Mouse (Mus musculus) neural tube, embryonic 13.5 days (tissue): ENCODE data around the gene Dcst2. TPM values are rescaled to one million over a fixed set of nuclear protein-coding genes. Genes with fewer than 3 reads are reported as not detected.

Experiments used
- ATAC-seq: fragments of 200-750 bp; cut with Nextera tagmentation; 2 replicates; pipeline ENCODE4 v1.8.0; 2017; ENCODE audit warnings: low read depth, mild to moderate bottlenecking, moderate TSS enrichment, moderate library complexity
- H3K27ac ChIP-seq: fragments of 300-500 bp; sonication (generic); replicated peaks from 2 replicates; pipeline ENCODE4 v1.5.1; 2015; ENCODE audit warnings: moderate library complexity, mild to moderate bottlenecking, inconsistent platforms
- H3K27me3 ChIP-seq: fragments of 300-500 bp; sonication (generic); 2 replicates; pipeline ENCODE4 v1.6.1; 2015; ENCODE audit warnings: mild to moderate bottlenecking, inconsistent platforms
- H3K36me3 ChIP-seq: fragments of 300-500 bp; sonication (generic); 2 replicates; pipeline ENCODE4 v1.6.1; 2015; ENCODE audit warnings: mild to moderate bottlenecking, inconsistent platforms
- H3K4me1 ChIP-seq: fragments of 300-500 bp; sonication (generic); replicated peaks from 2 replicates; pipeline ENCODE4 v1.6.1; 2015; ENCODE audit warnings: inconsistent platforms
- H3K4me2 ChIP-seq: fragments of 300-500 bp; sonication (generic); 2 replicates; pipeline ENCODE4 v1.6.1; 2015; ENCODE audit warnings: inconsistent platforms, mild to moderate bottlenecking, moderate library complexity
- H3K4me3 ChIP-seq: fragments of 300-500 bp; sonication (generic); 2 replicates; pipeline ENCODE4 v1.5.1; 2015; ENCODE audit warnings: mild to moderate bottlenecking, inconsistent platforms
- H3K9ac ChIP-seq: fragments of 300-500 bp; sonication (generic); 2 replicates; pipeline ENCODE4 v1.6.1; 2015; ENCODE audit warnings: moderate library complexity, mild to moderate bottlenecking, inconsistent platforms
- H3K9me3 ChIP-seq: fragments of 300-500 bp; sonication (generic); 2 replicates; pipeline ENCODE4 v1.6.1; 2016; ENCODE audit warnings: inconsistent platforms
- WGBS: fragments of 180-500 bp; shearing (Covaris S2); methylation state at CpG from one replicate; pipeline ENCODE4 v1.1.7; 2015; 5-methylcytosine and 5-hydroxymethylcytosine counted together
- polyA plus RNA-seq: library from polyadenylated mRNA; unstranded; fragments of >200 nt; fragmentation: Nextera tagmentation; extraction: Ambion mirVana; gene quantifications from 2 replicates; pipeline ENCODE4 v1.2.1, GENCODE M21; 2015

Dcst2 gene
- polyA plus RNA-seq, 1 experiment from 2014 or later: 0.17 TPM

- H3K36me3 ChIP-seq: peaks cover 11% of the 10 kb centered on the region
- H3K9ac ChIP-seq: peak overlapping the region; percentile 23; the same call in 1 of the 2 replicates
- no peaks in the 10 kb centered on the region for H3K27me3 ChIP-seq
- no peak overlapping the region for H3K4me3 ChIP-seq
- no peaks in the 10 kb centered on the region for H3K9me3 ChIP-seq
- peaks cover 74% of the 10 kb centered on the region for H3K4me1 ChIP-seq
- peak overlapping the region; percentile 67 for H3K27ac ChIP-seq
- WGBS: 33% methylated on average over 12 of the region's 12 CpGs
- H3K4me2 ChIP-seq: no peak overlapping the region
- no peak for ATAC-seq
Observed at GRCm38 (mm10) chr3:89332476-89332875, 29.3 kb upstream of the Dcst2 start.

- Histone ChIP-seq H3K4me2 (no peak overlapping the region), H3K36me3 (peaks cover 11% of the 10 kb centered on the region), H3K27ac (peak overlapping the region; percentile 67), H3K9ac (peak overlapping the region; percentile 23; the same call in 1 of the 2 replicates), H3K4me3 (no peak overlapping the region), H3K9me3 (no peaks in the 10 kb centered on the region), H3K27me3 (no peaks in the 10 kb centered on the region), H3K4me1 (peaks cover 71% of the 10 kb centered on the region)
- no peak for ATAC-seq
- WGBS: 47% methylated on average over 11 of the region's 11 CpGs
Observed at GRCm38 (mm10) chr3:89333053-89333452, 28.7 kb upstream of the Dcst2 start.

GRCm38 (mm10) chr3:89336529-89336928, 25.2 kb upstream of the Dcst2 start:
- Histone ChIP-seq H3K9ac (peak overlapping the region; percentile 86), H3K4me3 (peak overlapping the region; percentile 84), H3K4me2 (peak overlapping the region; percentile 85), H3K4me1 (peaks cover 75% of the 10 kb centered on the region), H3K9me3 (no peaks in the 10 kb centered on the region), H3K27me3 (no peaks in the 10 kb centered on the region), H3K27ac (no peak overlapping the region; the same call in none of the 2 replicates), H3K36me3 (peaks cover 11% of the 10 kb centered on the region)
- 5% methylated on average over 6 of the region's 6 CpGs for WGBS
- ATAC-seq: no peak

- Histone ChIP-seq H3K4me2 (peak overlapping the region; percentile 85), H3K27ac (peak overlapping the region; percentile 85), H3K27me3 (no peaks in the 10 kb centered on the region), H3K9ac (peak overlapping the region; percentile 86), H3K4me1 (peaks cover 69% of the 10 kb centered on the region), H3K9me3 (no peaks in the 10 kb centered on the region), H3K36me3 (peaks cover 11% of the 10 kb centered on the region), H3K4me3 (peak overlapping the region; percentile 84)
- ATAC-seq: peak; percentile 45
- 2% methylated on average over 21 of the region's 21 CpGs for WGBS
Observed at GRCm38 (mm10) chr3:89337062-89337720, 24.6 kb upstream of the Dcst2 start.

GRCm38 (mm10) chr3:89337721-89338578, 23.8 kb upstream of the Dcst2 start, which contains the start of gene Efna4:
Gene Efna4, minus strand, starts transcription at chr3:89338028.
- peak; percentile 81 for ATAC-seq
- Histone ChIP-seq H3K9ac (peak within 1 kb of the TSS; percentile 86), H3K9me3 (no peaks in the 10 kb centered on the region), H3K4me2 (peak within 1 kb of the TSS; percentile 85), H3K27me3 (no peaks in the 10 kb centered on the region), H3K36me3 (peaks cover 14% of the 10 kb centered on the region), H3K27ac (peak within 1 kb of the TSS; percentile 85), H3K4me3 (peak within 1 kb of the TSS; percentile 84), H3K4me1 (peaks cover 61% of the 10 kb centered on the region)
- under 1% methylated on average over 44 of the region's 44 CpGs for WGBS

- Histone ChIP-seq H3K4me1 (peaks cover 55% of the 10 kb centered on the region), H3K36me3 (peaks cover 21% of the 10 kb centered on the region), H3K27ac (no peak overlapping the region), H3K4me3 (no peak overlapping the region), H3K27me3 (no peaks in the 10 kb centered on the region), H3K4me2 (peak overlapping the region; percentile 85), H3K9ac (peak overlapping the region; percentile 65), H3K9me3 (no peaks in the 10 kb centered on the region)
- WGBS: 24% methylated on average over 8 of the region's 8 CpGs
- ATAC-seq: no peak
Observed at GRCm38 (mm10) chr3:89339416-89339815, 22.4 kb upstream of the Dcst2 start.

- H3K4me1 ChIP-seq: peaks cover 51% of the 10 kb centered on the region
- 2% methylated on average over 11 of the region's 11 CpGs for WGBS
- no peaks in the 10 kb centered on the region for H3K9me3 ChIP-seq
- no peaks in the 10 kb centered on the region for H3K27me3 ChIP-seq
- H3K27ac ChIP-seq: no peak overlapping the region
- ATAC-seq: peak; percentile 51
- H3K4me2 ChIP-seq: peak overlapping the region; percentile 85
- peak overlapping the region; percentile 65 for H3K9ac ChIP-seq
- H3K36me3 ChIP-seq: peaks cover 17% of the 10 kb centered on the region
- H3K4me3 ChIP-seq: peak overlapping the region; percentile 30
Observed at GRCm38 (mm10) chr3:89340465-89340864, 21.3 kb upstream of the Dcst2 start.

- Histone ChIP-seq H3K27ac (no peak overlapping the region), H3K36me3 (peaks cover 26% of the 10 kb centered on the region), H3K9me3 (no peaks in the 10 kb centered on the region), H3K4me3 (no peak overlapping the region), H3K9ac (no peak overlapping the region), H3K27me3 (no peaks in the 10 kb centered on the region), H3K4me1 (peaks cover 38% of the 10 kb centered on the region), H3K4me2 (no peak overlapping the region)
- no peak for ATAC-seq
- 72% methylated on average over 4 of the region's 4 CpGs for WGBS
Observed at GRCm38 (mm10) chr3:89341794-89342193, 20.0 kb upstream of the Dcst2 start.

GRCm38 (mm10) chr3:89343279-89343678, 18.5 kb upstream of the Dcst2 start:
- ATAC-seq: no peak
- no peak overlapping the region for H3K4me3 ChIP-seq
- H3K27me3 ChIP-seq: peaks cover 6% of the 10 kb centered on the region
- H3K4me1 ChIP-seq: peaks cover 27% of the 10 kb centered on the region
- H3K27ac ChIP-seq: no peak overlapping the region
- H3K36me3 ChIP-seq: peaks cover 26% of the 10 kb centered on the region
- H3K9ac ChIP-seq: no peak overlapping the region
- H3K4me2 ChIP-seq: no peak overlapping the region
- WGBS: 86% methylated on average over 7 of the region's 7 CpGs
- H3K9me3 ChIP-seq: no peaks in the 10 kb centered on the region

GRCm38 (mm10) chr3:89346815-89347540, 14.8 kb upstream of the Dcst2 start:
- H3K4me2 ChIP-seq: no peak overlapping the region
- no peak overlapping the region for H3K4me3 ChIP-seq
- no peak for ATAC-seq
- no peak overlapping the region for H3K27ac ChIP-seq
- peaks cover 26% of the 10 kb centered on the region for H3K36me3 ChIP-seq
- 82% methylated on average over 10 of the region's 10 CpGs for WGBS
- H3K4me1 ChIP-seq: peaks cover 23% of the 10 kb centered on the region
- H3K27me3 ChIP-seq: peaks cover 17% of the 10 kb centered on the region
- no peak overlapping the region for H3K9ac ChIP-seq
- no peaks in the 10 kb centered on the region for H3K9me3 ChIP-seq

GRCm38 (mm10) chr3:89347916-89348315, 13.9 kb upstream of the Dcst2 start:
- Histone ChIP-seq H3K27me3 (peaks cover 17% of the 10 kb centered on the region), H3K4me3 (no peak overlapping the region), H3K27ac (no peak overlapping the region), H3K36me3 (peaks cover 24% of the 10 kb centered on the region), H3K9me3 (no peaks in the 10 kb centered on the region), H3K9ac (no peak overlapping the region), H3K4me2 (no peak overlapping the region; the same call in 1 of the 2 replicates), H3K4me1 (peaks cover 23% of the 10 kb centered on the region)
- 57% methylated on average over 1 of the region's 1 CpGs for WGBS
- no peak for ATAC-seq
